Mouse (Mus musculus): ENCODE data around the gene Olfr601.
"Not testable (repeated sequence)": the region's sequence is repeated elsewhere in the genome, so short reads cannot be mapped to it uniquely, and the experiment has no call there.

The Olfr601 gene

DNA sequence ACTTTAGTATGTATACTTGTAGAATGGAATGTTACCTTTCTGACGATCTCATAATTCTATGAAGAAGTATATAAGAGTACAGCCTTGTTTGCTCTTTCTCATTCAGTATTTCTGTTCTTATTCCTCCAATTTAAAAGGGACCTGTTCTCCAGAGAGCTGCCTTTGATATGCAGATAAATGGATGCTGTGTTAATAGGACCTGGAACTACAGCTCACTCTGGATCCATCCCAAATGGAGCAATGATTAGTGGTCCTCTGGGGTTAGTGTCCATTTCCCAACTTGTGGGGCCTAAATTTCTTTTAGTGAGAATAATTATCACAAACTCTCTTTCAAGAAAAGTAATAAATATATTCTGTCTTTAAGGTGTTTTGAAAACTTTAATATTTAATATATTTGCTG, at the start of gene Olfr601:
Gene Olfr601 (minus strand): TSS at position 101 of the 400 bp plus-strand sequence.
- no peak for DNase-seq (ENCODE audit: low spot score)

- not testable (repeated sequence) for DNase-seq (ENCODE audit: low spot score)
Measured at GRCm38 (mm10) chr7:103406521-103407055, 44.1 kb upstream of the Olfr601 start.

DNA sequence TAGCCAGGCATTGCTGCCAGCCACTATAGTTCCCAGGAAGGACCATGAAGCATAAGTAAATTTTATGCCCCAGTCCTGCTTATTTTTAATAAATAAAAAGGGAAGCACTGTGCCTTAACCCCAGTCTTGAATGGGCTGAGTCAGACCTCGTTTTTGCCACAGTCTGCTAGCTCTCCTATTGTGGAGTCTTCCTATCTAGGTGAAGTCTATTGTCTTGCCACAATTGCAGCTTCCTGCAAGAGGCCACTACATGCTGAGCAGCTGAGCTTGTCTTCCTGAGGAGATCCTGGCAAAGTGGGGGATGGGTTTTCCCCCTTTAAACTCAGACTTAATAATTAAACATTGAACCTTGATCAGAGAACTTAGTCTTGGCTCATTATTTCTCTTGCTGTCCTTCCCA, 36.5 kb upstream of the Olfr601 start:
- DNase-seq (ENCODE audit: low spot score), result no peak

- DNase-seq (ENCODE audit: low spot score), result no peak
Measured at GRCm38 (mm10) chr7:103397758-103398157, 35.3 kb upstream of the Olfr601 start.

DNA sequence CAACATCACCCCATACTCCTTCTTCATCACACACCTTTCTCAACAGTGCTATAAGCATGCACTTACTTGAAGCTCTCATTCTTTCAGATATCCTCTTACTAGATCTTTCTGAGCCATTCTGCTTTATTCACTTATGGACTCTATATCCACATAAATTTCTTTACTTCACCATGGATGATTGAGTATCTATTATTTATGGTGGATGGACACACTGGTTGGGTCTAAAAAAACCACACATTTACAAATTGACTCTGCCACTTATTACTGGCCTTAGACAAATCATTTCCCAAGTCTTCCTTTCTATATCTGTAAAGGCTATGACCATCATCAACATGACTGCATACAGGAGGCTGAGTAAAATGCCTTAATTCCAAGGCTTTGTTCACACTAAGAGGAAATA, 23.6 kb upstream of the Olfr601 start, which contains the start of gene Olfr603:
Gene Olfr603 (minus strand): TSS at position 101 of the 400 bp plus-strand sequence.
- no peak for DNase-seq (ENCODE audit: low spot score)

DNA sequence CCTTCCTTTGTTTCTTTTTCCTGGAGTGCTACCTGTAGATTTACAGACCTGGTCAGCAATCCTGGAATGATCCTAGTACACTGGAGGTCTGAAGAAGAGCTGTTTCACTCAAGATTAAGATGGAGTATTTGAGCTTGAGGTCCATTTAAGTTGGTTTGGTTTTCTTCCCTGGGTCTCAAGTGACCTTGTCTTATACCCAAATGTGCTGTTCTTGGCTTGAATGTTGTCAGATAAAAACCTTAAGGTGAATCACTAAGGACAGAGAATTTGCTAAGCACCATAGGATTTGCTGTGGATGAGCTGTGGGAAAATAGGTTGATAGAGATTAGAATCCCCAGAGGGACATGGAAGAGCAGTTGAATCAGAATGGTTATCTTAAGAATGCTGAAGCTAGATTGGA, 12.9 kb downstream of the Olfr601 start, which contains the start of gene Olfr600:
Gene Olfr600 (minus strand): TSS at position 101 of the 400 bp plus-strand sequence.
- DNase-seq (ENCODE audit: low spot score), result no peak

GRCm38 (mm10) chr7:103335617-103336016, 26.8 kb downstream of the Olfr601 start, which contains the start of gene Olfr599:
TSS of gene Olfr599 (plus strand) at chr7:103335917.
- DNase-seq (ENCODE audit: low spot score), result no peak

GRCm38 (mm10) chr7:103323268-103323667, 39.2 kb downstream of the Olfr601 start, which contains the start of gene Olfr598:
TSS of gene Olfr598 (plus strand) at chr7:103323568.
- DNase-seq (ENCODE audit: low spot score), result no peak

DNA sequence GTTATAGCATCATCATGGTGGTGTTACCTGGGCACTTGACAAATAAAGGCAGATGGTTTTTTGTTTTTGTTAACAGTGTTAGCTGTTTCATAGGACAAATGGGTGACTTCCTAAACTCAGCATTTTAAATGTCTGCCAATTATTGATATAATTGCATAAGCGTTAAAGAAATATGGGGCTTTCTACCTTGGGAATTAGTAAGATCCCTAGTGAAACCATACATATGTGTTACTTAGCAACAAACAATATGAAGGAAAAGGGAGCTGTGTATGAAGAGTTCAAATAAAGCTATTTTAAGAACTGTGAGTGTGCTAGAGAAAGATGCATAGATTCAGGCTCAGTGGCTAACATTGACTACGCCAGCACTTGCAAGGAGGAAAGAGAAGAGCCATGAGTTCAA, 46.4 kb downstream of the Olfr601 start, which contains the start of gene Olfr597:
Gene Olfr597 (plus strand): TSS at position 301 of the 400 bp plus-strand sequence.
- DNase-seq (ENCODE audit: low spot score), result not testable (repeated sequence)
